Mouse (Mus musculus): Measurements from ENCODE around the gene Fgfr2.

Fgfr2 gene

GRCm38 (mm10) chr7:132416866-132417265 is 706.3 kb downstream of the Fgfr2 start:
- no peak for DNase-seq (ENCODE audit: low read depth, low spot score)

GRCm38 (mm10) chr7:132415866-132416265 is 707.3 kb downstream of the Fgfr2 start:
- no peak for DNase-seq (ENCODE audit: low read depth, low spot score)

GRCm38 (mm10) chr7:132412520-132412919 is 710.6 kb downstream of the Fgfr2 start:
- no peak for DNase-seq (ENCODE audit: low read depth, low spot score)

- DNase-seq (ENCODE audit: low read depth, low spot score): no peak
Observed at GRCm38 (mm10) chr7:132411708-132412107, 711.4 kb downstream of the Fgfr2 start.

- no peak for DNase-seq (ENCODE audit: low read depth, low spot score)
Observed at GRCm38 (mm10) chr7:132410958-132411357, 712.2 kb downstream of the Fgfr2 start.

- DNase-seq (ENCODE audit: low read depth, low spot score): no peak
Observed at GRCm38 (mm10) chr7:132409890-132410289, 713.3 kb downstream of the Fgfr2 start.

- no peak for DNase-seq (ENCODE audit: low read depth, low spot score)
Observed at GRCm38 (mm10) chr7:132402377-132403084, 720.6 kb downstream of the Fgfr2 start.

- DNase-seq (ENCODE audit: low read depth, low spot score): no peak
Observed at GRCm38 (mm10) chr7:132398487-132398886, 724.7 kb downstream of the Fgfr2 start.

GRCm38 (mm10) chr7:132396661-132397322 is 726.4 kb downstream of the Fgfr2 start:
- no peak for DNase-seq (ENCODE audit: low read depth, low spot score)

- DNase-seq (ENCODE audit: low read depth, low spot score): no peak
Observed at GRCm38 (mm10) chr7:132393582-132394175, 729.5 kb downstream of the Fgfr2 start.

- no peak for DNase-seq (ENCODE audit: low read depth, low spot score)
Observed at GRCm38 (mm10) chr7:132393014-132393406, 730.1 kb downstream of the Fgfr2 start.

GRCm38 (mm10) chr7:132392233-132393013 is 730.7 kb downstream of the Fgfr2 start:
- DNase-seq (ENCODE audit: low read depth, low spot score): no peak

- DNase-seq (ENCODE audit: low read depth, low spot score): no peak
Observed at GRCm38 (mm10) chr7:132389473-132389872, 733.7 kb downstream of the Fgfr2 start.

- DNase-seq (ENCODE audit: low read depth, low spot score): no peak
Observed at GRCm38 (mm10) chr7:132387507-132387906, 735.6 kb downstream of the Fgfr2 start.

- no peak for DNase-seq (ENCODE audit: low read depth, low spot score)
Observed at GRCm38 (mm10) chr7:132386316-132386715, 736.8 kb downstream of the Fgfr2 start.

GRCm38 (mm10) chr7:132385456-132386130 is 737.6 kb downstream of the Fgfr2 start:
- DNase-seq (ENCODE audit: low read depth, low spot score): no peak

GRCm38 (mm10) chr7:132384736-132385455 is 738.3 kb downstream of the Fgfr2 start:
- DNase-seq (ENCODE audit: low read depth, low spot score): no peak

GRCm38 (mm10) chr7:132380634-132381336 is 742.4 kb downstream of the Fgfr2 start:
- no peak for DNase-seq (ENCODE audit: low read depth, low spot score)

- no peak for DNase-seq (ENCODE audit: low read depth, low spot score)
Observed at GRCm38 (mm10) chr7:132377913-132378312, 745.2 kb downstream of the Fgfr2 start.
